Mouse (Mus musculus) midbrain, postnatal 0 days (tissue): ENCODE measurements at regions not wholly inside any gene's neighbourhood (a gene's known extent, or its start where the extent isn't known, plus 50 kb on each side); places are given as distances from the start of the nearest gene placed in this dataset.

ENCODE experiments used
- ATAC-seq: fragments of 200-750 bp; cut with Nextera tagmentation; 2 replicates; pipeline ENCODE4 v1.8.0; 2017; ENCODE audit warnings: moderate number of reproducible peaks, mild to moderate bottlenecking, moderate TSS enrichment, moderate library complexity; ENCODE audit not compliant: low FRiP score
- DNase-seq: peaks from one replicate; pipeline ENCODE4 v3.0.0-alpha.2; 2015; ENCODE audit warnings: low spot score
- H3K27ac ChIP-seq: fragments of 300-500 bp; sonication (generic); 2 replicates; pipeline ENCODE4 v1.5.1; 2014; ENCODE audit warnings: low read depth, mild to moderate bottlenecking, low read length, mixed read lengths
- H3K27me3 ChIP-seq: fragments of 300-500 bp; sonication (generic); 2 replicates; pipeline ENCODE4 v1.6.1; 2014; ENCODE audit warnings: low read length, control low read depth, mixed read lengths; ENCODE audit not compliant: insufficient read depth
- H3K36me3 ChIP-seq: fragments of 300-500 bp; sonication (generic); 2 replicates; pipeline ENCODE4 v1.6.1; 2014; ENCODE audit warnings: low read length, control low read depth, mixed read lengths; ENCODE audit not compliant: insufficient read depth
- H3K4me1 ChIP-seq: fragments of 300-500 bp; sonication (generic); 2 replicates; pipeline ENCODE4 v1.6.1; 2014; ENCODE audit warnings: mild to moderate bottlenecking, control low read depth, antibody characterized with exemption, low read length, mixed read lengths; ENCODE audit not compliant: insufficient read depth
- H3K4me2 ChIP-seq: fragments of 300-500 bp; sonication (generic); 2 replicates; pipeline ENCODE4 v1.6.1; 2014; ENCODE audit warnings: low read depth, mild to moderate bottlenecking, low read length, mixed read lengths; ENCODE audit not compliant: poor library complexity, severe bottlenecking
- H3K4me3 ChIP-seq: fragments of 300-500 bp; sonication (generic); 2 replicates; pipeline ENCODE4 v1.5.1; 2014; ENCODE audit warnings: low read depth, mild to moderate bottlenecking, low read length, moderate library complexity
- H3K9ac ChIP-seq: fragments of 300-500 bp; sonication (generic); replicated peaks from 2 replicates; pipeline ENCODE4 v1.6.1; 2014; ENCODE audit warnings: mild to moderate bottlenecking, low read length, moderate library complexity, mixed read lengths; ENCODE audit not compliant: poor library complexity, severe bottlenecking
- H3K9me3 ChIP-seq: fragments of 300-500 bp; sonication (generic); 2 replicates; pipeline ENCODE4 v1.6.1; 2016; ENCODE audit warnings: low read length, control low read depth
- CTCF ChIP-seq: IDR thresholded peaks from 2 replicates; pipeline ENCODE4 v1.5.1; 2016; ENCODE audit warnings: antibody characterized with exemption, mild to moderate bottlenecking
- WGBS: fragments of 180-500 bp; shearing (Covaris S2); extraction: QIAGEN DNeasy Blood & Tissue Kit; methylation state at CpG from one replicate; pipeline ENCODE4 v1.1.7; 2014; 5-methylcytosine and 5-hydroxymethylcytosine counted together

DNA sequence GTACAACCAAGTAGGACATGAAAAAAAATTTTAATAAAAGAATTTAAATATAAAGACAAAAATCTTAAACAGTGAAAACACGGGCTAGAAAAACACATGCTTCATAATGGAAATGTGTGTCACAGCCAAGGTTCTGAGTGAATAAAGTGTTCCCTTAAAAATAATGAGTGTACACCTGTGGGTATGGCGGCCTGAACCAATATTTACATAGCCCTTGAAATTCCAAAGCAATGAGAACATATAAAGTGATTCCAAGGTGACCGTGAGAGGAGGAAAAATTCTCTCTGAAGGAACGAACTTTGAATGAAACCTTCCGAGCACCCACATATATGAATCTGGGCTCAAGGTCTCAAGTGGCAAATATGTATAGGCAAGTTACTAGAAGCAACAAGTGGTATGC lies 104.2 kb upstream of the Plxnc1 start:
- no peak overlapping the region for H3K27ac ChIP-seq
- no peaks in the 10 kb centered on the region for H3K9me3 ChIP-seq
- WGBS, result 90% methylated on average over 5 of the region's 5 CpGs
- 0 out of 2 replicates have a peak, but pooled peaks cover 3% of the 10 kb centered on the region for H3K4me1 ChIP-seq
- no peak overlapping the region for H3K4me3 ChIP-seq
- no peak for TF ChIP-seq CTCF
- H3K9ac ChIP-seq, result no peak overlapping the region
- H3K36me3 ChIP-seq, result no peaks in the 10 kb centered on the region
- ATAC-seq (no peak), DNase-seq (no peak)
- H3K4me2 ChIP-seq, result no peak overlapping the region
- H3K27me3 ChIP-seq, result no peaks in the 10 kb centered on the region

DNA sequence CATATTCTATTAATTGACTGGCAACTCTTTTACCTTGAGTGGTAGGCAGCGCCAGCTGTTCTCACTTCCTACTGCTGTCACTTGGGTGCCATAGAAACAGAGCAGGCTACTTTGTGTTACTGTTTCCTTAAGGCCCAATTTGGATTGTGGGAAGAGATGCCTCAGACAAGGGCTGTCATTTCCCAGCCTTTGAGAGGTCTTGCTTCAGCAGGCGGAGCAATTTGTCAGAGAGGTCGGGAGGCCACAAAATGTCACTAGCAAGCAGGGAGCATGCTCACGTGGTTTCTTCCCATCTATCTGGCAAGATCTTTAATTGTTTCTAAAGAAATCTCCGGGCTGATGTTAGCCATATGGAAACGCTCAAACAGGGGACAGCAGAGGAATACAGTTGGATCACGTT lies 99.3 kb upstream of the Plxnc1 start:
- DNase-seq (peak; percentile 20), ATAC-seq (no peak)
- no peak for TF ChIP-seq CTCF
- Histone ChIP-seq H3K27me3 (no peaks in the 10 kb centered on the region), H3K4me2 (no peak overlapping the region), H3K4me3 (no peak overlapping the region), H3K9ac (no peak overlapping the region), H3K27ac (no peak overlapping the region), H3K36me3 (no peaks in the 10 kb centered on the region), H3K9me3 (no peaks in the 10 kb centered on the region), H3K4me1 (peaks cover 4% of the 10 kb centered on the region; the same call in 1 of the 2 replicates)
- 39% methylated on average over 7 of the region's 7 CpGs for WGBS

DNA sequence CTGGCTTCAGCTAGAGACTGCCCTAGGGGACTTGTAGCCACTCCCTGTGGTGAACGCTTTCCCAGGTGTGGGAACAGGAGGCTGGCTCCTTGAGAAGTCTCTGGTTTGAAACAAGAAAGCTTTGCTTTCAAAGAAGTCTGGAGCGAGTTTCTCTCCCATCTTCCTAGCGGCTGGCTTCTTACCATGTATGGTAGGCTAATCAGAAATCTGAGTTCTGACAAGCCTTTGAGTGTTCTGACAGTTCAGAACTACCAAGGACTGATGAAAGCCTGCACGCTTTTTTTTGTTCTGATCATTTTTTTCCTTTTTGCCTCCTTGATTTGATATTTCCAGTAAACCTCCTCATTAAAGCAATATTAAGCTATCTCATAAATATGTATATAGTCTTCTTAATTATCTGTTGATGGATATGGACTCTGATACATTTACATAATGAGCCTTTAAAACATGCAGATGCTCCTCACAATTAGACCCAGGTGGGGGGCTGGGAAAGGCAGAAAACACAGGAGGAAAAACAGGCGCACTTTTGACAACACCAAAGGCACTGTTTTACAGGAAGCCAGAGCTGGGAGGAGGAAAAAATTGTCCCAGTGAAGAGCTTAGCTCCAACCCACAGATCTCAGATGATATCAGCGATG lies 95.7 kb upstream of the Plxnc1 start:
- no peak overlapping the region for H3K9ac ChIP-seq
- no peak overlapping the region for H3K4me3 ChIP-seq
- H3K36me3 ChIP-seq, result no peaks in the 10 kb centered on the region
- H3K9me3 ChIP-seq, result no peaks in the 10 kb centered on the region
- H3K4me1 ChIP-seq, result peaks cover 4% of the 10 kb centered on the region; the same call in 1 of the 2 replicates
- no peak for TF ChIP-seq CTCF
- peak overlapping the region; percentile 34; the same call in 1 of the 2 replicates for H3K27ac ChIP-seq
- no peaks in the 10 kb centered on the region for H3K27me3 ChIP-seq
- peak; percentile 19 for DNase-seq
- WGBS, result 48% methylated on average over 6 of the region's 6 CpGs
- ATAC-seq, result 0 out of 2 replicates have a peak, but pooled peaks have one; percentile 54
- no peak overlapping the region for H3K4me2 ChIP-seq

DNA sequence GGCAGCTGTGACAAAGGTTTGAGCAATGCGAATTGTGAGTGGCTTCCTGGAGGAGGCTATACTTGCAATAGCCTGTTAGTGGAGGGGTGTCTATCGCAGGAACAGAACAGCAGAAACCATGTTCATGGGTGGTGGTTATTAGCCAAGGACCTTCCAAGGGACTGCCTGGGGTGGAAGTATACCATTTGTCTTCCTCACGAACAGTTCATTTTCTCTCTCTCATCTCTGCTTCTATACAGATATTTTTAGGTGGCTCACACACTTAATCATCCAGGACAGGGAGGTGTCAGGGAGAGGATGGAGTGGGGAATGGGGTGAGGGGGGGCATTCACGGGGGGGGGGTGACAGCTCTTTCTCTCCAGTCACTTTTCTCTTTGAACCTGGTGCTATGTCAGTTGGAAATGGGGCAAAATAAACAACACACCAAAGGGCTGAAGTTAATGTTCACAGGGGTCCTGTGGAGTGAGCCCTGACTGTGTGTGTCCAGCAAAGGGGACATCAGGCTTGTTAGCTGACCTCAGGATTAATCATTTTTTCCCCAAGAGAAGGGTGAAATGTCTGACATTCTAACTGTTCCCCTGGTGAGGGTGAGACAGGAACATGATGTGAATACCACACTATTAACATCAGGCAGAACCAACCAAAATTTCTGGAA lies 91.5 kb upstream of the Plxnc1 start:
- Histone ChIP-seq H3K9ac (no peak overlapping the region), H3K4me2 (no peak overlapping the region), H3K4me3 (no peak overlapping the region), H3K27ac (no peak overlapping the region), H3K4me1 (no peaks in the 10 kb centered on the region; the same call in 1 of the 2 replicates), H3K27me3 (no peaks in the 10 kb centered on the region), H3K36me3 (no peaks in the 10 kb centered on the region), H3K9me3 (no peaks in the 10 kb centered on the region)
- ATAC-seq, result no peak
- WGBS, result 77% methylated on average over 4 of the region's 4 CpGs
- no peak for TF ChIP-seq CTCF
- DNase-seq, result no peak

DNA sequence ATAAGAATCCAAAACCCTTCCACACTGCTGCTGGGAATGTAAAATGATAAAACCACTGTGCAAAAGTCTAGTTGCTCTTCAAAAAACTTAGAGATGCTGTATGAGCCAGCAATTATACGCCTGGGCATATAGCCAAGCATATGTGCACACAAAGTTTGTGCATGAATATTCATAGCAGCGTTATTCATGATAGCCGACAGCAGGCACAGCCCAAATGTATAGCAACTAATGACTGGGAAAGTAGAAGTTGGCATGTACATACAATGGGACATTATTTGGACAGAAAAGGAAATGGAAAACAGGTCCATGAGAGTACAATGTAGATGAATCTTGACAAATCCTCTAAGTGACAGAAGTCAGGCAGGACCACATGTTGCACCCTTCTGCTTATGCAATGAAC lies 90.7 kb upstream of the Plxnc1 start:
- TF ChIP-seq CTCF, result no peak
- H3K36me3 ChIP-seq, result no peaks in the 10 kb centered on the region
- ATAC-seq, result no peak

DNA sequence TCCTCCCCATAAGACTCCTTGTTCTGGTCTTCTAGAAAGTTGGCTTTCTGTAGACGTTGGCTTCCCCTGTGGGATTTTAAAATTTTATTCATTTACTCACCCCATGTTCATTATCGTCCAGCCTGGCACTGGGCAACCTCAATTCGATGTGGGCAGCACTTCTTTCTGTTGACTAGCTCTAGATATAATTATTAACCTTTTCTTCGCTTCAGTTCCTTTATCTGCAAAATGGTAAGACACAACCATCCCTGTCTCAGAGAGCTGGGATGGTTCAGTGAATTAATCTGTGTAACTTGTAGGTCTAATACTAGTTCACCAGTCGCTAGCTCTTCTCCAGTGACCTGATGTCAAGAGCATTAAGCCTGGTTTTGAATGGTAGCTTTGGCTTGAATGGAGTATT lies 89.9 kb upstream of the Plxnc1 start:
- ATAC-seq, result no peak
- TF ChIP-seq CTCF, result no peak
- no peak overlapping the region for H3K27ac ChIP-seq

More for the DNA sequence above, 90.7 kb upstream of the Plxnc1 start:
- Histone ChIP-seq H3K4me1 (no peaks in the 10 kb centered on the region; the same call in 1 of the 2 replicates), H3K27me3 (no peaks in the 10 kb centered on the region), H3K4me3 (no peak overlapping the region), H3K27ac (no peak overlapping the region), H3K9ac (no peak overlapping the region), H3K4me2 (no peak overlapping the region), H3K9me3 (no peaks in the 10 kb centered on the region)
- WGBS, result 56% methylated on average over 3 of the region's 3 CpGs
- DNase-seq, result peak; percentile 62

More for the DNA sequence above, 89.9 kb upstream of the Plxnc1 start:
- DNase-seq, result no peak
- 85% methylated on average over 5 of the region's 5 CpGs for WGBS
- H3K27me3 ChIP-seq, result no peaks in the 10 kb centered on the region
- no peaks in the 10 kb centered on the region for H3K36me3 ChIP-seq
- H3K4me1 ChIP-seq, result no peaks in the 10 kb centered on the region; the same call in 1 of the 2 replicates
- H3K9ac ChIP-seq, result no peak overlapping the region
- no peaks in the 10 kb centered on the region for H3K9me3 ChIP-seq
- no peak overlapping the region for H3K4me2 ChIP-seq
- H3K4me3 ChIP-seq, result no peak overlapping the region
